Mouse (Mus musculus): Measurements from ENCODE around the gene Fgf3.
"Not testable (repeated sequence)": the region's sequence is repeated elsewhere in the genome, so short reads cannot be mapped to it uniquely, and the experiment has no call there.

Gene Fgf3

DNA sequence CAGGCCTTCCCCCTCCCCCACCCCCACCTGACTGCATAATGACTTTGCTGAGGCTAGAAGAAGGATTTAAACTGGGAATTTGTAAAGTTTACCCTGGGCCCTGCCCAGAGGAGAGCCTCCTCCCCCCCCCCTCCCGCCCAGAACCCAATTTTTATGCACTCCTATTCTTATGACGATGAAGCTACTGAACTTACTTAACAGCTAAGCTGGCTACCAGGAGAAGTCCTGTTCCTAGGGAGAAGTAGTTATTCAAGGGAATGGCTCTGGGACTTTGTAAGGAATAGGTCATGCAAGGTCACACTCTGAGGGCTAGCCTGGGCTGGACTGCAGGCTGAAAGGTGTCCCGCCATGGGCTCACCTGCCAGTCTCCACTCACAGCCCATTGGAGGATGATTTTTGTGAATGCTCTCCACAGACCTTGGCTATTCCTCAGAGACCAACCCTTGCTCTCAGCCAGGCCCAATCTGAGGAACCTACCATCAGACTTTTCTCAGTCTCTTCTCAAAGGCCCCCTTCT, 20.0 kb downstream of the Fgf3 start:
- DNase-seq (ENCODE audit: low spot score): no peak

DNA sequence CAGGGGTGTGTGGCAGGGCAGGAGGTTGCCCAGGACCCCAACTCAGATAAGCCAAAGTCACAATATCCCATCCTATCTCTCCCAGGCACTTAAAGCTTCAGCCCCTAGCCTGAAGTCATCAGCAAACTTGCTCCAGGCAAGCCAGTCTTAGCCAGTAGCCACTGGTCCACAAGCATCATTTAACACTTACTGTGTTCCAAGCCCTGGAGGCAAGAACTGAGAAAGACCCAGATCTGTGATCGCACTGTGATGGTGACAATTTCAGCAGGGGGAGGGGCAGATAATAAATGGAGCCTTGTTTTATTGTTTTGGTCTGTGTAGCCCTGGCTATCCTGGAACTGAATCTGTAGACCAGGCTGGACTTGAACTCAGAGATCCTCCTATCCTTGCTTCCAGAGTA, 20.8 kb downstream of the Fgf3 start:
- DNase-seq (ENCODE audit: low spot score): no peak

DNA sequence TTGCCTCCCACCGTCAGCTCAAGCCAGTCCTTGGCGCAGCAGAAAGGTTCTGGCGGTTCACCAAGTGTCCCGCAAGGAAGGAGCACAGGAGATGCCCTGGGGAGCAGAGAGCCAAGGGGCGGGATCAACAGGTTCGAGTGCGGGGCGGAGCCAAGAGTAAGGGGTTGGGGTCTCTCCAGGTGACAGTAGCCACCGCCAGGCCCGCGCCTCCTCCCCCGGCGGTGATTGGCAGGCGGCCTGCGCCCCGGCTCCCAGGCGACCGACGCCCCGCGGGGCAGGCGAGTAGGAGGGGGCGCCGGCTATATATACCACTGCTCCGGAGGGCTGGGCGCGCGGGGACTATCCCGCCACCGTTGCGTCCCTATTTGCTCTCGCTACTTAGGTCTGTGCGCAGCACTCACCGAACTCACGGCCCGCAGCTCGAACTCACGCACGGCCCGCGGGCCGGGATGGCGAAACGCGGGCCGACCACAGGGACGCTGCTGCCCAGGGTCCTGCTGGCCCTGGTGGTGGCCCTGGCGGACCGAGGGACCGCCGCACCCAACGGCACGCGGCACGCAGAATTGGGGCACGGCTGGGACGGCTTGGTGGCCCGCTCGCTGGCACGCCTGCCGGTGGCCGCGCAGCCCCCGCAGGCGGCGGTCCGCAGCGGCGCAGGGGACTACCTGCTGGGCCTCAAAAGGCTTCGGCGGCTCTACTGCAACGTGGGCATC, 23.3 kb downstream of the Fgf3 start:
- no peak for DNase-seq (ENCODE audit: low spot score)

- DNase-seq (ENCODE audit: low spot score): no peak
Observed at GRCm38 (mm10) chr7:144861769-144862070, 23.8 kb downstream of the Fgf3 start.

GRCm38 (mm10) chr7:144862126-144862525, 24.2 kb downstream of the Fgf3 start:
- no peak for DNase-seq (ENCODE audit: low spot score)

DNA sequence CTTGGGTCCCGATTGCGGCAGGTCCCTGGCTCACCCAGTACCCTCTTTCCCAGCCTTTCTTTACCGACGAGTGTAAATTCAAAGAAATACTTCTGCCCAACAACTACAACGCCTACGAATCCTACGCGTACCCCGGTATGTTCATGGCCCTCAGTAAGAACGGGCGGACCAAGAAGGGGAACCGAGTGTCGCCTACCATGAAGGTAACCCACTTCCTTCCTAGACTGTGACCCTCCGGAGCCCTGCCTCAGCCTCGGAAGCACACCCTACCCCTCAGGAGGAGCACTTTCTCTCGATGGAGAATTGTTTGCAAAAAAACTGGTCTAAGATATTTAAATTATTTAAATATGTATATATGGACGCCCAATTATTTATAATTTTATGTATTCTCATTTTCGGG, 24.8 kb downstream of the Fgf3 start:
- DNase-seq (ENCODE audit: low spot score): no peak

GRCm38 (mm10) chr7:144863196-144863595, 25.3 kb downstream of the Fgf3 start:
- no peak for DNase-seq (ENCODE audit: low spot score)

DNA sequence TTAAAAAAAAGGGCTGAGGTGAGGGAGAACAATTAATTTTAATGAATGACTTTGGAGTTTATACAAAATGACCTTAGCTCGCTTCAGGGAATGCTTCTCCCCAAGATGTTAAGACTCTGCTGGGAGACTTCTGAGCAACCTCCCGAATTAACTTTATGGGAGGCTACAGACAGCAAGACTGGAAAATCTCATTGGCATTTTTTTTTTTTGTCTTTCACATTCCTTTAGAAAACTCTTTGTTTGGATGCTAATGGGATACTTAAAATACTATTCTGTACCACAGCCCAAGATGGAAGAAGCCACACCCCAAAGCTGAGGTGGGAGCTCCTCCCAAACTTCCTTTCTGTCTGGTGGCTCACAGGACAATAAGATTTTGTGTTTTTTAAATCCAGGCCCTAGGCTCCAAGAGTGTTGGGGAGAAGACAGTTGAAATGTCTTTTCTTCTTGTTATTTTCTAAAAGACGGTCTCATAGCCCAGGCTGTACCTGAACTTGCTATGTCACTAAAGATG, 26.3 kb downstream of the Fgf3 start:
- no peak for DNase-seq (ENCODE audit: low spot score)

DNA sequence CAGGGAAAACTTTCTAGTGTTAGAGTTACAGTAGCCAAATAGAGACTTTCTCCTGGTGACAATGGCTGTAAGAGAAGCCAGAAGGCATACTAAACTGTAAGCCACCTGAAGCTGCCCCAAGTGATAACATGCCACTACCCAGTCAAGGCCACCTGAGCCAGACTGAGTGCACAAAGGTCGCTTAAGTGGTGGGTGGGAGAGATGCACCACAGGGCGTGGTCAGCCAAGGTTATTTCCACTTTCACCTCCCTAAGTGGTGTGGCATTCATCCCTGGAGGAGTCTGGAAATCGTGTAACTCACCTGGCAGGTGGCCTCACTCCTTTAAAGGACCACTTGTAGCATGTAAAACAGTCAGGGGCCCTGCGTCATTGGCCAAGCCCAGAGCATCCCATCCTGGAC, 29.3 kb downstream of the Fgf3 start:
- DNase-seq (ENCODE audit: low spot score): no peak

DNA sequence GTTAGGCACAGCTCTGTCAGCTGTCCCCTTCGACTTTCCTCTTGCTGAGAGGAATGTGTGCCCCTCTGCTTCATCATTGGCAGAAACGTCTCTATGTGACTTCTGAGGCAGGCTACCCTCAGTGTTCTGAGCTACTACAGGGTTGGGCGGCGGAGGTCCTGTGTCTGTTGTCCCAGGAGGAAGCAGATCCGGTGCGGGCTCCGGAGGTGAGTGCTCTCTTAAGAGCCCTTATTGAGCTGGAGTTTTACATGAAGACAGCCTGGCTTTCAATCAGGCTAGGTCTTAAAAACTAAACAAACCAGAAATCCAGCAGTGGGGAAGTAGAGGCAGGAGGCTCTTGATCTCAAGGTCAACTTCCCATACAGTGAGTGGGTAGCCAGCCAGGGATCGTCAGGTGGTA, 29.7 kb downstream of the Fgf3 start:
- no peak for DNase-seq (ENCODE audit: low spot score)

GRCm38 (mm10) chr7:144872420-144872819, 34.5 kb downstream of the Fgf3 start:
- DNase-seq (ENCODE audit: low spot score): peak; percentile 43

DNA sequence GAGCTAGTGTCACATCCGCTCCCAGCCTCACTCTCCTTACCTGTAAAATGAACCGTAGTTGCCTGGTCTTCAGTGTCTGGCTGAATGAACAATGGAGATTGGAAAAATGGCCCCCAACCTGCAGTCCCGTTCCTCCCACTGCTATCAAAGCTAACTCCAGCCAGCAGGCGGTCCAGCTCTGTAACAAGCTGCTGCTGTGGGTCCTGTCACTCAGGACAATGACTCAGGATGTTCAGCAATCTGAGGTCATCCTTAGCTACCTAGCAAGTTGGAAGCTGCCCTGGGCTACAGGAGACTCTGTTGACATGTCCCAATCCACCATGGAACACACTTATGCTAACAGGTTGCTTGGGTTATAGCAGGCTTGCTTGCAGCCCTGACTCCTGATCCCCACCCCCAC, 35.3 kb downstream of the Fgf3 start:
- no peak for DNase-seq (ENCODE audit: low spot score)

GRCm38 (mm10) chr7:144874226-144874625, 36.3 kb downstream of the Fgf3 start:
- no peak for DNase-seq (ENCODE audit: low spot score)

DNA sequence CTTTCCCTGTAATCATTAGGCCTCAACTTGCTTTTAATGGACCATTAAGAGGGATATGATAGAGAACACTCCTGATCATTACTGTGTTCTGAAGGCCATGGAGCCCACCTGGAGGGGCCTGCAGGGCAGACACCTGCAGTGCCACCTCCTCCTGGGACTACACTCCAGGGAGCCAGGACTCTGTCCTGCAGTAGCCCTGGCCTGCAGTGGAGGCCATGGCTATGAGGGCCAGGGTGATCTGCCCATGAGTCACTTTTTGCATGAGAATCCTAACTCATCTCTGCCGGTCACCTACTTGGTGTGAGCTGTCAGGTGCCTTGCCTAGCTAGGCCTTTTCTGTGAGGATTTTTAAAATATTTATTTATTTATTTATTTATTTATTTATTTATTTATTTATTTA, 40.5 kb downstream of the Fgf3 start:
- no peak for DNase-seq (ENCODE audit: low spot score)

DNA sequence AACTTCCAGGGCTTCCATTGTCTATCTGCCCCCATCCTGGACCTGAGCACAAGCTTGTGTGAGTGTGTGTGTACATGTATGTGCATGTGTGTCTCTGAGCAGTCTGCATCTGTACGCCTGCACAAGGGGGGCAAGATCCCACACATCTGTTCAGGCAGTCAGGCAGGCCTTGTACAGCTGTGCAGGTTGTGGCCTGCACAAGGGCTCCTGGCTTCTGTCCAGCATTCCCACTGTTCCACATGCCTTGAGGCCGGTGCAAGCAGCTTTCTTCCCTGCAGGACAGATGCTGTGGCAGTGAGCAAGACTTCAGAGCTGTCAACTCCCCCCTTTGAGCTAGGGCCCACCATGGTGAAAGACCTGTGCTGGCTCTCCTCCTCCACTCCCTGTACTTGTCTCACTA, 45.2 kb downstream of the Fgf3 start:
- DNase-seq (ENCODE audit: low spot score): no peak

GRCm38 (mm10) chr7:144887672-144888071, 49.8 kb downstream of the Fgf3 start:
- DNase-seq (ENCODE audit: low spot score): no peak

DNA sequence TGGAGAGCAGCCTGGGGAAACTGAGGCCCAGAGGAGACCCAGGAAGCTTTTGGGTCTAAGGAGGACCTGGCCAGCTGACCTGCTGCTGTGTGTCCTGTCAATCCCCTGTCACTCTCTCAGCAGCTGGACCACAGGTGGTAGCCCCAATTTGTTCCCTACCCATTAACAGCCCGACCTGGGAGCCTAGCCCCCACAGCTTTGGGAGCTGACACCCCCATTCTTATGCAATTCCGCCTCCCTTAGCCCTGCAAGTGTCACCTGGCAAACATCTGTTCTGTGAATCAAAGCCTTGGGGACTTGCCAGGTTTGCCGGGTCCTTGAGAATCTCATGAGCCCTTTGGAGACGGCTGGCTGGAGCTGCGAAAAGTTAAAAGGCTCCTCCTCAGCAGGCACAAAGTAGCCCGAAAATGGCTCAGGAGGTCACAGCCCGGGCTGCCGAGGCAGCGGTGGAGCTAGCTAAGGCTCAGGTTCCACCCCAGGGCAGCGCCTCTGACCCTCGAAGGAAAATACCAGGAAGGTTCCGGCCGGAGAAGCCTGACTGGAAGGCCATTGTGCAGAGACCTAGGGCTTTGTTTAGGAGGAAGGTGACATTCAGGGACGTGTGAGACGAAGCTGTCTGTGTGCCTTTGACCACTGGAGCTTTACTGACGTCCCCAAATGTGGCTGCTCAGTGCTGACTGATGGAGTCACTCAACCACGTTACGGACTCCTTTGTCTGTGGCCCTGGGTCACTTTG, 50.8 kb downstream of the Fgf3 start:
- DNase-seq (ENCODE audit: low spot score): no peak

DNA sequence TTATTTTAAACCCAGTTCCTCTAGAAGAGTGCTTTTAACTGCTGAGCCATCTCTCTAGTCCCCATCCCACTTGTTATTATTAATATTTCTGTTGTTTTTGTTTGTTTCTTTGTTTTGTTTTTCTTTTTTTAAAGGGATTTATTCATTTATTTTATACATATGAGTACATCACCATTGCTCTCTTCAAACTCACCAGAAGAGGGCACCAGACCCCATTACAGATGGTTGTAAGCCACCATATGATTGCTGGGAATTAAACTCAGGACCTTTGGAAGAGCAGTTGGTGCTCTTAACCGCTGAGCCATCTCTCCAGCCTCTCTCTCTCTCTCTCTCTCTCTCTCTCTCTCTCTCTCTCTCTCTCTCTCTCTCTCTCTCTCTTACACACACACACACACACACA, 52.8 kb downstream of the Fgf3 start:
- DNase-seq (ENCODE audit: low spot score): not testable (repeated sequence)

DNA sequence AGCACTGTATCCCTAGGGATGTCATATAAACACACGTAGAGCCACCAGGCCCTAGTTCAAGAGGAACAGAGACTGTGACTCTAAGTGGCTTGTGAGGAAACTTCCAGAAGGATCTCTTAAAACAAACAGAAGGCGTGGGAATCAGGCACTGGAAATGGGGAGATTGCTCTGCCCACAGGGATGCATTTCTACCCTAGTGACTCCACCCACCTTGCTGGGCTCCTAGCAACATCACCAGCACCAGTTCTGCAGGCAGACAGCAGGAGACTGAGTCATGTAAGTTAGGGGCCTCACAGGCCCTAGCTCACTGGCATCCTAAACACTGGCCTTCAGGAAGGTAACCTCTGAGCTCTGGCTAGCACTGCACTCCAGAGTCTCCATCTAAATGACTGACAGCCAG, 54.0 kb downstream of the Fgf3 start:
- DNase-seq (ENCODE audit: low spot score): no peak

DNA sequence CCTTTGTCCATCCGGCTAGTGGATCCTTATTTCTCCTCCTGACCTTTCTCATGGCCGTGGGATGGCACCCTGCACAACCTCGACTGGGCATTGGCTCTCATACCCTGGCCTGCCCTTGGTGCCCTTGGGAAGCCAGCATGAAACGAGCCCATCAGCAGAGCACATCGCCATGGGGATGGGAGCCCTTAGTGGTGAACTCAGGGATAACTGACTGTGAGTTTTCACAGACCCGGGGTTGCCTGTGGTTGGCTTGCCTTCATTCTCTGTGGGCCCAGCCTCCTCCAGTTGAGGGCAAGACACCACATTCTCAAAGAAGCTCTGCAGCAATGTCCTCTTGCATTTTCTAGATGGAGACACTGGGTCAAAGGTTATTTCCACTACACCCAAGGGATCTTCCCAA, 54.4 kb downstream of the Fgf3 start:
- DNase-seq (ENCODE audit: low spot score): no peak

Data from adipocyte (in vitro differentiated cells).